Mouse (Mus musculus) right cerebral cortex, postnatal 14 days (tissue): ENCODE measurements around the gene Zfp518a.

Source experiments
- DNase-seq: peaks from one replicate; pipeline ENCODE4 v3.0.0; 2022

The Zfp518a gene

GRCm38 (mm10) chr19:40894519-40895392 lies at the start of gene Zfp518a:
Zfp518a (plus strand) TSS chr19:40894705.
- DNase-seq, result peak; percentile 89

- no peak for DNase-seq
Measured at GRCm38 (mm10) chr19:40844731-40845130, 49.8 kb upstream of the Zfp518a start.

GRCm38 (mm10) chr19:40849391-40849790 lies 45.1 kb upstream of the Zfp518a start:
- DNase-seq, result no peak

- no peak for DNase-seq
Measured at GRCm38 (mm10) chr19:40859555-40859954, 35.0 kb upstream of the Zfp518a start.

- DNase-seq, result no peak
Measured at GRCm38 (mm10) chr19:40868284-40868683, 26.2 kb upstream of the Zfp518a start.

GRCm38 (mm10) chr19:40869425-40870105 lies 24.9 kb upstream of the Zfp518a start:
- DNase-seq, result no peak

GRCm38 (mm10) chr19:40872955-40873665 lies 21.4 kb upstream of the Zfp518a start:
- DNase-seq, result peak; percentile 91

GRCm38 (mm10) chr19:40881700-40882099 lies 12.8 kb upstream of the Zfp518a start:
- DNase-seq, result no peak

GRCm38 (mm10) chr19:40888887-40889286 lies 5.6 kb upstream of the Zfp518a start:
- no peak for DNase-seq

- DNase-seq, result no peak
Measured at GRCm38 (mm10) chr19:40894071-40894506, 416 bp upstream of the Zfp518a start.

- DNase-seq, result no peak
Measured at GRCm38 (mm10) chr19:40895393-40895703, 843 bp downstream of the Zfp518a start.

- no peak for DNase-seq
Measured at GRCm38 (mm10) chr19:40931581-40932369, 37.3 kb downstream of the Zfp518a start.

- no peak for DNase-seq
Measured at GRCm38 (mm10) chr19:40935376-40935775, 40.9 kb downstream of the Zfp518a start.

- DNase-seq, result no peak
Measured at GRCm38 (mm10) chr19:40936038-40936437, 41.5 kb downstream of the Zfp518a start.

- no peak for DNase-seq
Measured at GRCm38 (mm10) chr19:40943552-40943951, 49.0 kb downstream of the Zfp518a start.

GRCm38 (mm10) chr19:40946937-40947577 lies 52.6 kb downstream of the Zfp518a start:
- DNase-seq, result no peak

GRCm38 (mm10) chr19:40958981-40959380 lies 64.5 kb downstream of the Zfp518a start:
- no peak for DNase-seq

- DNase-seq, result peak; percentile 64
Measured at GRCm38 (mm10) chr19:40962988-40963387, 68.5 kb downstream of the Zfp518a start.

GRCm38 (mm10) chr19:40964367-40964891 lies 69.9 kb downstream of the Zfp518a start:
- no peak for DNase-seq

- DNase-seq, result no peak
Measured at GRCm38 (mm10) chr19:40964936-40965850, 70.7 kb downstream of the Zfp518a start.
